Mouse (Mus musculus) heart, adult 8-10 months (tissue): Measurements from ENCODE around the gene Gm11011. TPM values are rescaled to one million over a fixed set of nuclear protein-coding genes. Genes with fewer than 3 reads are reported as not detected.
"Not testable (repeated sequence)": the region's sequence is repeated elsewhere in the genome, so short reads cannot be mapped to it uniquely, and the experiment has no call there.

Experiments
- DNase-seq: peaks from one replicate; pipeline ENCODE4 v3.0.0; 2022; ENCODE audit warnings: low spot score
- total RNA-seq, 4 experiments: library from RNA; stranded (reverse); gene quantifications; 2 replicates each; pipeline ENCODE4 v1.2.4; 2022

Gene Gm11011
- not detected for total RNA-seq

- DNase-seq, result not testable (repeated sequence)
Observed at GRCm38 (mm10) chr2:169587645-169588044, at the start of gene Gm11011. Gm11011 (minus strand) TSS chr2:169587745.

DNA sequence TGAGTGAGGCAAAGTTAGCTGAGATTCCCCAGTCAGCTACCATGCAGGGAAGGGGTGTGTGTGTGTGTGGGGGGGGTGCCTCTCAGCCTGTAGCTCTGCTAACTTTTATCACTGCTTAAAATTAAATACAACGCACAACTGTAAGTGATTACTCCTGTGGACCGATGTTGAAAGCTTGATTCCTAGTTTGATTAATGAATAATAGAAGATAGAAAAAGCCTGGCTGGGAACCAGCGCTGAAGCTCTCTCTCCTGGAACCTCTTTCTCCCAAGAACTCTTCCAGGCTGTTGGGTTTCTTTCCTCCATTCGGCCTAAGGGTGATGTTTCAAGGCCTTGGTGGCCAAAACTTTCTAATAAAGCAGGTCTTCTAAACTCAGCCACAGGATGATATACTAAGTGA is 48.9 kb upstream of the Gm11011 start:
- no peak for DNase-seq

- peak; percentile 13 for DNase-seq
Observed at GRCm38 (mm10) chr2:169635428-169635827, 47.9 kb upstream of the Gm11011 start.

DNA sequence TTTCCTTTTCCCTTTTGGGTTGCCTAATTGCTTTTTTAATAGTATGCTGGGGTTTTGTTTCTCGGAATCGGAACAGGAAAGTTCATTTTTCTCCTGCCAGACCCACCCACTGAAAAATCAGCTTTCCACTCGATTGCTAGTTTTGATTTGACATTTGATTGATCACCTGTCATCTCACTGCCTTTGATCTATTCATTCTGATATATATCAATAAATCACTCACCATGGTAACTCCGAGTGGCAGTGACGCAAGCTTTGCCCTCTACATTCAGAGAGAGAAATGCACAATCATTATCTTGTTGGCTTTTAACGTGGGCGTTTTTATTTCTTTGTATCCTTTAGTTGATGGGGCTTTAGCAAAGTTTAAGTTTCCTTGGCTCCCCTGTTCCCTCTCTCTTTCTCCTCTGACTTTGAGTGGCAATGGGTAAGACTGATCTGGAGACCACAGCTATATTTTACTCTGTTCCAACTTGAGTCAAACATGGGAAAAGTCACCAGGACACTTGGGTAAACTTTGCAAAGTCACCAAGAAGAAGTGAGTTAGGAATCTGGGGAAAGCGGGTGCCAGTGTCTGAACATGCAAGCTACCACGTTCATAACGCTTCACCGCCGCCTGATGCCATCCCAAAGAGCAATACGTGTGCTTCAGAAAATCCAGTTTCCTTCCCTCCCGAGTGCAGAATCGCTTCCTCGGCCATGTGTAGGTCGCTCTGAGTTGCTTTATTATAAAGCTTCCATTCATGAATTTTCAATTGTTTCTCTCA is 47.3 kb upstream of the Gm11011 start:
- no peak for DNase-seq

DNA sequence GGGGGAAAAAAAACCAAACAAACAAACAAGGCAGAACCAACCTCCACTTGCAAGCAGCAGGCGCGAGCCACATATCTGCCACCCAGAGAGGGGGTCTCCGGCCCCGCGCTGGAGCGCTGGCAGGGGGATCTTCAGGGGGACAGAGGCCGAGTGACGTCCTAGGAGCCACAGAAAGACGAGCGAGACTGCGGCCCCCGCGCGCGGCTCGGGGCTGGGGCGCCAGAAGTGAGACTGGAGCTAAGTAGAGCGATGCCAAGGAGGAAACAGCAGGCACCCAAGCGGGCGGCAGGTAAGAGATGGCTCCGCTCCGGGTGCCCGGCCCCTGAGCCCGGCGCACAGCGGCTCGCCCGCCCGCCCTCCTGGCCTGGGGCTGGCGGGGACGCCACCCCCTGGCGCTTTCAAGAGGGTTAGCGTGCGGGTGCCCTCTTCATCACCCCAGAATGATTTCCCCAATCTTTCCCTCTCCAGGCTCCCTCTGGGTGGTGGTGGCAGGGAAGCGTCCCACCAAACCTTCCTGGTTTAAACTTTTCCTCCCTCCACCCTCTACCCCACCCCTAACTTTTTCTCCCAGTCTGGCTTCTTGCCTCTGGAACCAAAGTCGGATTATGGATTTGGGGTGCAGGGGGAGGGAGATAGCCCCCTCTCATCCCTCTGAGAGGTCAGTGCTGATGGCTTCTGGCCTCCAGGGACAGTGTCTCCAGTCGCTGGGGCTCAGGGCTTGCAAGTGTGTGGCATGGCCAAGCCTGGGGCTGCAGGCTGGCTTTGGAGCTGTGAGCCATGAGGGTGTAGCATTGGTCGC is 46.1 kb upstream of the Gm11011 start:
- peak; percentile 22 for DNase-seq

- DNase-seq, result peak; percentile 74
Observed at GRCm38 (mm10) chr2:169632338-169633151, 45.0 kb upstream of the Gm11011 start, which contains the start of gene Tshz2. Tshz2 (plus strand) TSS chr2:169633013.

- DNase-seq, result no peak
Observed at GRCm38 (mm10) chr2:169630070-169630469, 42.5 kb upstream of the Gm11011 start.

GRCm38 (mm10) chr2:169621201-169621710 is 33.7 kb upstream of the Gm11011 start:
- no peak for DNase-seq

- no peak for DNase-seq
Observed at GRCm38 (mm10) chr2:169615998-169616397, 28.5 kb upstream of the Gm11011 start.

- no peak for DNase-seq
Observed at GRCm38 (mm10) chr2:169614683-169615082, 27.1 kb upstream of the Gm11011 start.

DNA sequence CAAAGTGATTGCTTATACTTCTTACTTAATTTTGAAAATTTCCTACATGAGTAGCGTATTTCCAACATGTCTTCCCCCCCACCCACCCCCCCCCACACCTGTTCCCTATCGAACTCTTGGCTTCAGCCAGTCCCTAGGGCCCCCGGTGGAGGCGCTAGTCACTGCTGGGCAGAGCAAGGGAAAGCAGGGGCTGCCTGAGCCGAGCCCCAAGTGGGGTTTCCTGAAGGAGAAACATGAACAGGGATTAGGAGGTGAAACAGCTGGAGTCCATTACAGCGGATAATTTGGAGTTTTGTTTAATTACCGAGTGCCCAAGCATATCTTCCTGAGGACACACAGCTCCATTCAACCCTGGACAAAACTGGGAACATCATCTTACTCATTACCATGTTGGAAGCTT is 24.0 kb upstream of the Gm11011 start:
- DNase-seq, result no peak

DNA sequence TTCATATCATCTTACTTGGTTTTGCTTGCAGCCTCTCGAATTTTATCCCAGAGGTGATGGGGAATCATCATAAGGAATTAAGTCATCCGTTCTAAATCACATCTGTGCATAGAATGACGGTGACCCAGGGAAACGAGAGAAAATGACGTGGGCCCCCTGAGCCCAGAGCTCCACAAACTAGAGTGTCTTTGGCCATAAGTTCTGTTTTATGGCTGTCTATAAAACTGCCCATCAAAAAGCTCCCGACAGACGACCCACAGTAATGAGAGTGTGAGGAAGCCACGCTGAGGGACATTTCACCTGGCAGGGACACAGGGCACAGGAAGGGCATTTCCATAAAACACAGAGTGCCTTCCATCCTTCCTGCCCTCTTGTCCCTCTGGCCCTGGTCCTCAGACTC is 23.3 kb upstream of the Gm11011 start:
- DNase-seq, result no peak

- no peak for DNase-seq
Observed at GRCm38 (mm10) chr2:169609956-169610355, 22.4 kb upstream of the Gm11011 start.

DNA sequence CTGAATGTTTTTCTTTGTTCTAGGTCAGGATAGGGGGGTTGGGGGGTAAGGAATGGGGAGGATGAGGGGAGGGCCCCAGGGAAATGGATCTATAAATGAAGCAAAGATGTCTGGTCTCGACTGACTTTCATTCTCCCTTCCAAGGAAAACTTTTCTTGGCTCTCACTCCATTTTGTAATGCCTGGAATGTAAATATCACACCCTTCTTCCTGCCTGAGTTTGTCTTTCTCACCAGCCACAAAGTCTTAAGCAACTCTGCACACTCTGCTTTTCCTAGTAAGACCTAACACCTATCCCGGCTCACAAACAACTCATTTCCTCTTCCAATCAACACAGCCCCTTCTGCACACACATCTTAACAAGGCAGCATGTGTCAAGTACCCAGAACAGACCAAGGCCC is 20.2 kb upstream of the Gm11011 start:
- DNase-seq, result no peak

GRCm38 (mm10) chr2:169606901-169607678 is 19.5 kb upstream of the Gm11011 start:
- DNase-seq, result no peak

- no peak for DNase-seq
Observed at GRCm38 (mm10) chr2:169600163-169600562, 12.6 kb upstream of the Gm11011 start.

GRCm38 (mm10) chr2:169599591-169599990 is 12.0 kb upstream of the Gm11011 start:
- no peak for DNase-seq

GRCm38 (mm10) chr2:169597971-169598370 is 10.4 kb upstream of the Gm11011 start:
- no peak for DNase-seq

DNA sequence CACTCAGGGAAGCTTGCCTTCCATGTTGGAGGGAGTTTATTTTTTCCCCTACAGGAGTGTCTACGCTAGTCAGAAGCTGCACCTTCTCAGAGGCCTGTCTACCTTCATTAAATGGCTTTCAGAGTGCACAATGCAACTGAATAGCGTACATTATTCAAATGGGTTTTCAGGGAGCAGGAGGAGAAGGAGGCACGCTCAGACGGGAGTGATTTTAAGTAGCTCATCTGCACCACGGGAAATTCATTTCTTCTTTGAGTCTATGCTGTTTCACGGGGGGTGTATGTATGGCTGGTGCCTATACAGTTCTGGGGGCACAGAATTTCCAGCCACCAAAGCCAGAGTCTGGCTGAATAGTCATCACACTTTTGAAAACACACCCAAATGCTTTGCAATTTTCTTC is 9.8 kb upstream of the Gm11011 start:
- DNase-seq, result no peak

DNA sequence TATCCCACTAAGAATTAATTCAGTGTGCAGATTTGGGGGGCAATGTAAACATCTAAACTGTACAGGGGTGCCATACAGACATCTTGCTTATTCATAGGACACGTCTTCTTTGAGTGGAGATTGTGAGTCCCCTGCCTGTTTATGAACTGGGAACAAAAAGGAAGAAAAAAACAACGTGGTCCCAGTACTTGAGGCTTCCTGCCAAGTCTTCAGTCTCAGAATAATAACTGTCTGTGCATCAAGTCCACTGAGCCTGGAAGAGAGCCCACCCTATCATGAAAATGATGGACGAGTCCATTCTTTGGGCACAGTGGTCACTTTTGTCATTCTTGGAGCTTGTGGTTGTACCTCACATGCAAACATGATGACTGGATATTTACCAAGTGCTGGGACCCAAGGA is 6.2 kb upstream of the Gm11011 start:
- no peak for DNase-seq

DNA sequence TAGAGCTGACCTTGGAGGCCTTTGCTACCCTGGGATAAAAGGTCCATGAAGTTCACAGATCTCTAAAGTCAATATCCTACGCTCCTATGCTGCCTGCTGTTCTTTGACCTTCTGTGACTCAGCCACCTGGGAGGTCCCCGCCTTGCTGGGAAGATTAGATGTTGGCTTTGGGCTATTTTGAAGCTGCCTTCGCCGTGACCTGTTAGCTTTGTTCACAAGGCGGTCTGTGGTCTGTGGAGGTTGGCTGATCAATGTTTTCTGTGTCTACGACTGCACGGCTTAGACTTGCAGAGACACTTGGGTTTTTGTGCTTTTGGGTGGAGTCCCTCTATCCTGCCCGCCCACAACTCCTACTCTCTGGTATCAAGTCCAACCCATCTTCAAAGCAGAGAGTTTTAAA is 2.9 kb upstream of the Gm11011 start:
- no peak for DNase-seq
